Mouse (Mus musculus) small intestine, adult 2 months (tissue): ENCODE results near the gene Clcf1.

Experiments
- CTCF ChIP-seq: fragments of 200-500 bp; IDR thresholded peaks from 2 replicates; pipeline ENCODE4 v1.5.1; 2012; ENCODE audit warnings: low read depth, mild to moderate bottlenecking, control low read depth, inconsistent platforms, low read length, moderate library complexity, mixed read lengths; ENCODE audit not compliant: insufficient replicate concordance, insufficient read length; ENCODE audit errors: extremely low read depth
- POLR2A ChIP-seq: fragments of 200-500 bp; IDR thresholded peaks from 2 replicates; pipeline ENCODE4 v1.6.1; 2012; ENCODE audit warnings: low read depth, mild to moderate bottlenecking, control low read depth, inconsistent platforms, low read length, moderate library complexity

DNA sequence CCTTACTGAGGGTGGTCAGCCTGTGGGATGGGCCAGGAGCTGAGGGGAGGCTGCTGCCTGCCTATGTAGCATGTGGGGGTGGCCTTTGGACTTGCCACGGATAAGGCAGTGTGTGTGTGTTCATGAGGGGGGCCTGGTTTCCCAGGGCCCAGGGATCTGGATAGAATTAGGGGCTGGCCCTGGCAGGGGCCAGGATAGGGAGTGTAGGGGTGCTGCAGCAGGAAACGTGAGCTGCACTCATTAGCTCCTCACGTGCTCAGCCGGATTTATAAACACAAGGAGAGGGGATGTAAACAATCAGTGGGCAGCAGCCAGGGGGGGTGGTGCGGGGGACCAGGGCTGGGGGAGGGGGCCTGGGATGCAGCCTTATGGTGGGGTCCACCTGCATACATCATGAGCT is 3.1 kb downstream of the Clcf1 start:
- TF ChIP-seq CTCF (no peak), POLR2A (no peak)
